Mouse (Mus musculus) lung, embryonic 16.5 days (tissue): ENCODE results near the gene Prdm16. TPM values are rescaled to one million over a fixed set of nuclear protein-coding genes. Genes with fewer than 3 reads are reported as not detected.
A peak's percentile ranks its signal among the peaks of the same experiment; 100 is the strongest.

ENCODE experiments used
- ATAC-seq: fragments of 200-750 bp; cut with Nextera tagmentation; 2 replicates; pipeline ENCODE4 v1.8.0; 2017; ENCODE audit warnings: low read depth, mild to moderate bottlenecking, moderate library complexity
- H3K27ac ChIP-seq: fragments of 300-500 bp; sonication (generic); 2 replicates; pipeline ENCODE4 v1.5.1; 2014; ENCODE audit warnings: mild to moderate bottlenecking, control low read depth, low read length
- H3K27me3 ChIP-seq: fragments of 300-500 bp; sonication (generic); 2 replicates; pipeline ENCODE4 v1.6.1; 2014; ENCODE audit warnings: low read depth, low read length, mixed read lengths; ENCODE audit not compliant: control insufficient read depth, insufficient read depth
- H3K36me3 ChIP-seq: fragments of 300-500 bp; sonication (generic); 2 replicates; pipeline ENCODE4 v1.6.1; 2014; ENCODE audit warnings: low read length; ENCODE audit not compliant: control insufficient read depth, insufficient read depth
- H3K4me1 ChIP-seq: fragments of 300-500 bp; sonication (generic); replicated peaks from 2 replicates; pipeline ENCODE4 v1.6.1; 2014; ENCODE audit warnings: low read length, mixed read lengths; ENCODE audit not compliant: control insufficient read depth, insufficient read depth
- H3K4me2 ChIP-seq: fragments of 300-500 bp; sonication (generic); 2 replicates; pipeline ENCODE4 v1.6.1; 2014; ENCODE audit warnings: low read depth, low read length, control low read depth
- H3K4me3 ChIP-seq: fragments of 300-500 bp; sonication (generic); 2 replicates; pipeline ENCODE4 v1.5.1; 2014; ENCODE audit warnings: mild to moderate bottlenecking, low read length, control low read depth
- H3K9ac ChIP-seq: fragments of 300-500 bp; sonication (generic); 2 replicates; pipeline ENCODE4 v1.6.1; 2014; ENCODE audit warnings: low read length, control low read depth
- H3K9me3 ChIP-seq: fragments of 300-500 bp; sonication (generic); 2 replicates; pipeline ENCODE4 v1.6.1; 2016; ENCODE audit warnings: low read length; ENCODE audit not compliant: control insufficient read depth
- WGBS: fragments of 180-500 bp; shearing (Covaris S2); extraction: QIAGEN DNeasy Blood & Tissue Kit; methylation state at CpG from one replicate; pipeline ENCODE4 v1.1.7; 2014; 5-methylcytosine and 5-hydroxymethylcytosine counted together
- polyA plus RNA-seq: library from polyadenylated mRNA; unstranded; fragments of >200 nt; fragmentation: Nextera tagmentation; extraction: Ambion mirVana; gene quantifications from 2 replicates; pipeline ENCODE4 v1.2.1, GENCODE M21; 2015

The Prdm16 gene
- polyA plus RNA-seq, 1 experiment from 2014 or later: 25.2 TPM

GRCm38 (mm10) chr4:154312143-154312812, 324.4 kb downstream of the Prdm16 start:
- H3K9ac ChIP-seq: no peak overlapping the region
- no peaks in the 10 kb centered on the region for H3K36me3 ChIP-seq
- no peaks in the 10 kb centered on the region for H3K27me3 ChIP-seq
- no peaks in the 10 kb centered on the region for H3K9me3 ChIP-seq
- WGBS: 81% methylated on average over 2 of the region's 2 CpGs
- H3K4me1 ChIP-seq: no peaks in the 10 kb centered on the region
- no peak overlapping the region for H3K27ac ChIP-seq
- no peak for ATAC-seq
- no peak overlapping the region for H3K4me2 ChIP-seq
- H3K4me3 ChIP-seq: no peak overlapping the region

- H3K27me3 ChIP-seq: no peaks in the 10 kb centered on the region
- peak; percentile 79 for ATAC-seq
- no peaks in the 10 kb centered on the region for H3K9me3 ChIP-seq
These were observed 326.0 kb downstream of the Prdm16 start for GRCm38 (mm10) chr4:154310576-154311262.

DNA sequence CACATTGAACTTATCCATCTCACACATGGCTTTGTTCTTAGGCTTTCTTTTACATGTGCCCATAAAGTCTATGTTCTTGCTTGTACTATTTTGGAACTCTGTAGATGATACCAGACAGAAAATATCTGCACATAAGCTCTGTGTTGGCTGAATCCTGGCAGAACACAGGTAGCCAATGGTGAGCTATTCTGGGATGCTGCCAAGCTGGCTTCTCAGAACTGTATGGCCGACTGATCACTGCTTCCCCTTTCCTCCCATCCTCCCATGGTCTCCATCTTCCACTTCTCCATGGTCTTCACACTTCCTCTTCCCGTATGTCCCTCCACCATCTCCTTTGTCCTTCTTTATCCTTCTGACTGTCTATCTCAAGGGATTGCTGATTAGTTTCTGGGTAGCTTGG, 327.5 kb downstream of the Prdm16 start:
- H3K4me3 ChIP-seq: no peak overlapping the region
- no peak overlapping the region for H3K27ac ChIP-seq
- H3K36me3 ChIP-seq: no peaks in the 10 kb centered on the region
- H3K9ac ChIP-seq: no peak overlapping the region
- ATAC-seq: no peak
- no peaks in the 10 kb centered on the region for H3K9me3 ChIP-seq
- 75% methylated on average over 2 of the region's 2 CpGs for WGBS
- no peaks in the 10 kb centered on the region for H3K4me1 ChIP-seq
- H3K27me3 ChIP-seq: no peaks in the 10 kb centered on the region
- no peak overlapping the region for H3K4me2 ChIP-seq

More at GRCm38 (mm10) chr4:154310576-154311262, 326.0 kb downstream of the Prdm16 start:
- Histone ChIP-seq H3K9ac (no peak overlapping the region), H3K27ac (0 out of 2 replicates have a peak overlapping the region, but pooled peaks have one; percentile 48), H3K4me2 (no peak overlapping the region), H3K4me1 (no peaks in the 10 kb centered on the region), H3K36me3 (no peaks in the 10 kb centered on the region), H3K4me3 (no peak overlapping the region)
- 47% methylated on average over 9 of the region's 9 CpGs for WGBS

- ATAC-seq: no peak
- H3K27me3 ChIP-seq: peaks cover 24% of the 10 kb centered on the region
- WGBS: 18% methylated on average over 7 of the region's 7 CpGs
These were observed 335.2 kb downstream of the Prdm16 start, which contains the start of gene Arhgef16 for GRCm38 (mm10) chr4:154301466-154301881. TSS of gene Arhgef16 (minus strand) at chr4:154301676.

GRCm38 (mm10) chr4:154299541-154300271, 337.0 kb downstream of the Prdm16 start:
- peak overlapping the region; percentile 75 for H3K4me2 ChIP-seq

More at GRCm38 (mm10) chr4:154301466-154301881, 335.2 kb downstream of the Prdm16 start, which contains the start of gene Arhgef16:
- Histone ChIP-seq H3K36me3 (no peaks in the 10 kb centered on the region), H3K9me3 (no peaks in the 10 kb centered on the region), H3K27ac (no peak within 1 kb of the TSS), H3K4me3 (no peak within 1 kb of the TSS), H3K4me1 (peaks cover 7% of the 10 kb centered on the region), H3K9ac (peak within 1 kb of the TSS; percentile 31; the same call in 1 of the 2 replicates), H3K4me2 (0 out of 2 replicates have a peak within 1 kb of the TSS, but pooled peaks have one; percentile 75)

DNA sequence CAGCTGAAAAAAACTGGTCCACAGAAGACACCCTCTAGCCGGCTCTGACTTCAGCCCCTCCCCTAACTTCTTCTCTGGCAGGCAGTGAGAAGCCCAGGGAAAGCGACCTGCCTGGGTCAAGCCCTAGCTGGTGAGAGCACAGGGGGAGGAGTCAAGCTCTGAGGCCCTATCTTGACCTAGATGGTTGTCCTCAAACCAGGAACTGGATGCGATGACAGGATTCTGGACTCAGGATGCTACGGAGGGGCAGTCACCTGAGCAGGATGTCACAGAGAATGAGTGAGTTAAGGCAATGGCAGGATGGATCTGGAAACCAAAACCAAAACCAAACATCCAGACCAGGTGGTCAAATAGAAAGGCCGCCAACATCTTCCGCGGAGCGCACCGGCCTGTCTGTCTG, 338.9 kb downstream of the Prdm16 start:
- H3K36me3 ChIP-seq: no peaks in the 10 kb centered on the region
- H3K4me3 ChIP-seq: no peak overlapping the region
- no peaks in the 10 kb centered on the region for H3K9me3 ChIP-seq
- no peak for ATAC-seq
- no peak overlapping the region for H3K9ac ChIP-seq
- peaks cover 24% of the 10 kb centered on the region for H3K27me3 ChIP-seq
- H3K4me2 ChIP-seq: no peak overlapping the region
- no peak overlapping the region for H3K27ac ChIP-seq
- 22% methylated on average over 9 of the region's 9 CpGs for WGBS
- peaks cover 15% of the 10 kb centered on the region for H3K4me1 ChIP-seq

More at GRCm38 (mm10) chr4:154299541-154300271, 337.0 kb downstream of the Prdm16 start:
- H3K27me3 ChIP-seq: peaks cover 24% of the 10 kb centered on the region
- WGBS: 1% methylated on average over 42 of the region's 66 CpGs
- no peaks in the 10 kb centered on the region for H3K9me3 ChIP-seq
- H3K27ac ChIP-seq: peak overlapping the region; percentile 86
- peak overlapping the region; percentile 66 for H3K9ac ChIP-seq
- no peaks in the 10 kb centered on the region for H3K36me3 ChIP-seq
- H3K4me3 ChIP-seq: peak overlapping the region; percentile 61
- peak; percentile 89 for ATAC-seq
- H3K4me1 ChIP-seq: peaks cover 7% of the 10 kb centered on the region

DNA sequence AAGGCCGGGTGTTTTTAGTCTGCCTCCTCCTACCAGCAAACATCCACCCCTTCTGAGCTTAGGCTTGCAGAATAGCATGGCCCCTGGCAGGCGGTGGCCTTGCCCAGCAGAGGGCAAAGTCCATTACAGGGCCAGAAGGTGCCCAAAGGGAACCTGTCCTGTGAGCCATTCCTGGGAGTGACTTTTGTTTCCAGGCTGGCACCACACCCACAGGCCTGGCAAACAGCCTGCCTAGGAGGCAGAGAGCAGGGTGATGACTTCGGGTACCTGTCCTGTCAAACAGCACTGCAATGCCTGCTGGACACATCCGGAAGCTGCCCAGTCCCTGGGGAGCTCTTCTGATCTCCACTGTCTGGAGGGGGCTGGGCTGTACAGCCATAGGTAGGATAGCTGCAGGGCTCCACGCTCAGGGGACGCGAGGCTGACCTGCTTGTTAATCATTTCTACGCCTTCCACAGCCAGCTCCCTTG, 342.4 kb downstream of the Prdm16 start:
- peaks cover 6% of the 10 kb centered on the region for H3K27me3 ChIP-seq
- H3K4me3 ChIP-seq: no peak overlapping the region
- peak; percentile 11; the same call in 1 of the 2 replicates for ATAC-seq
- H3K9ac ChIP-seq: no peak overlapping the region
- WGBS: 15% methylated on average over 8 of the region's 8 CpGs
- H3K9me3 ChIP-seq: no peaks in the 10 kb centered on the region
- H3K27ac ChIP-seq: peak overlapping the region; percentile 43
- H3K36me3 ChIP-seq: no peaks in the 10 kb centered on the region
- H3K4me2 ChIP-seq: no peak overlapping the region
- H3K4me1 ChIP-seq: peaks cover 11% of the 10 kb centered on the region

- Histone ChIP-seq H3K4me1 (peaks cover 10% of the 10 kb centered on the region), H3K27ac (peak overlapping the region; percentile 43), H3K4me2 (no peak overlapping the region), H3K9me3 (no peaks in the 10 kb centered on the region), H3K36me3 (no peaks in the 10 kb centered on the region), H3K4me3 (no peak overlapping the region), H3K9ac (0 out of 2 replicates have a peak overlapping the region, but pooled peaks have one; percentile 8), H3K27me3 (peaks cover 1% of the 10 kb centered on the region)
- peak; percentile 53 for ATAC-seq
- 22% methylated on average over 4 of the region's 4 CpGs for WGBS
These were observed 342.9 kb downstream of the Prdm16 start for GRCm38 (mm10) chr4:154293735-154294201.
